Mouse (Mus musculus) cerebellum, adult 2 months (tissue): Measurements from ENCODE around the gene Fpr-rs3. TPM values are rescaled to one million over a fixed set of nuclear protein-coding genes. Genes with fewer than 3 reads are reported as not detected.

Experiments used
- DNase-seq, 2 experiments: peaks; one replicate each; pipeline ENCODE4 v3.0.0; 2021
- H3K27ac ChIP-seq: fragments of 200-500 bp; 2 replicates; pipeline ENCODE4 v1.5.1; 2012; ENCODE audit warnings: low read length, control low read depth, inconsistent platforms; ENCODE audit not compliant: insufficient read depth
- H3K27me3 ChIP-seq: fragments of 200-500 bp; 2 replicates; pipeline ENCODE4 v1.6.1; 2012; ENCODE audit warnings: inconsistent platforms, mild to moderate bottlenecking, low read length, moderate library complexity; ENCODE audit not compliant: control insufficient read depth, insufficient read depth
- H3K4me1 ChIP-seq: fragments of 200-500 bp; 2 replicates; pipeline ENCODE4 v1.6.1; 2011; ENCODE audit warnings: low read length; ENCODE audit not compliant: control insufficient read depth, insufficient read depth
- H3K4me3 ChIP-seq: fragments of 200-500 bp; replicated peaks from 2 replicates; pipeline ENCODE3; 2011; ENCODE audit warnings: mild to moderate bottlenecking, low read depth, low read length, control low read depth; ENCODE audit not compliant: insufficient read depth
- CTCF ChIP-seq: fragments of 200-500 bp; IDR thresholded peaks from 2 replicates; pipeline ENCODE4 v1.5.1; 2011; ENCODE audit warnings: low read depth, mild to moderate bottlenecking, control low read depth, low read length, moderate library complexity, borderline replicate concordance; ENCODE audit not compliant: insufficient read depth
- POLR2A ChIP-seq: fragments of 200-500 bp; IDR thresholded peaks from 2 replicates; pipeline ENCODE4 v1.6.1; 2011; ENCODE audit warnings: low read length, control low read depth, borderline replicate concordance; ENCODE audit not compliant: insufficient read depth
- WGBS: fragments of 180-500 bp; shearing (Covaris S2); methylation state at CpG from one replicate; pipeline ENCODE4 v1.1.7; 2018; 5-methylcytosine and 5-hydroxymethylcytosine counted together
- polyA plus RNA-seq: library from polyadenylated mRNA; depleted of rRNA; stranded (reverse); fragments of >200 nt; gene quantifications from 2 replicates; pipeline ENCODE4 v1.2.3, GENCODE M21; 2012; rRNA removed

The Fpr-rs3 gene
- polyA plus RNA-seq: not detected in 2 replicates

DNA sequence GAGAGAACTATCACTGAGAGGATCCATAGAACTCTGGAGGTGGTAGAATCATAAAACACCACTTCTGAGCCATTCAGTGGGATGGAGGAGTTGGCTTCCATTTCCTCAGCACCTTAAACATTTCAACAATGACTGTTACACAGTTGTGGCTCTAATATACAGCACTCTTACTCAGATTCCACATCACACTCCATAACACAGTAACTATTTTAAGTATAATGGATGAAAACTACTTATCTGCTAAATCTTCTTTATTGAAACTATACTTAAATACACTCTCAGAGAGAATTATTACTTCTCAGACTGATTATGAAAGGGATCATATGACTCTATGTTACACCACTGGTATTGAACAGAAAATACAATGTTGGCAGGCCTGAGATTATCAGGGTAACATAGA lies at the start of gene Fpr-rs3:
TSS of gene Fpr-rs3 (minus strand) at position 101 of the 400 bp plus-strand sequence.
- no peak for TF ChIP-seq CTCF
- no peak for TF ChIP-seq POLR2A
- H3K4me1 ChIP-seq: no peaks in the 10 kb centered on the region
- no peak within 1 kb of the TSS for H3K27ac ChIP-seq
- H3K27me3 ChIP-seq: no peaks in the 10 kb centered on the region
- DNase-seq: no peak
- H3K4me3 ChIP-seq: no peak within 1 kb of the TSS

GRCm38 (mm10) chr17:20596323-20596722 lies 28.4 kb downstream of the Fpr-rs3 start, which contains the start of gene Vmn2r110:
Gene Vmn2r110 (minus strand): TSS chr17:20596423.
- Histone ChIP-seq H3K4me3 (no peak within 1 kb of the TSS), H3K4me1 (no peaks in the 10 kb centered on the region), H3K27me3 (no peaks in the 10 kb centered on the region; the same call in 1 of the 2 replicates), H3K27ac (no peak within 1 kb of the TSS)
- 20% methylated on average over 1 of the region's 1 CpGs for WGBS
- TF ChIP-seq POLR2A (no peak), CTCF (no peak)
- DNase-seq: no peak

Other genes starting within 250 kb of the Fpr-rs3 start
- not detected in 2 replicates for gene Vmn1r224, start 210.7 kb downstream of the Fpr-rs3 start, polyA plus RNA-seq
- gene Vmn2r108, start 143.5 kb downstream of the Fpr-rs3 start, polyA plus RNA-seq: not detected in 2 replicates
- not detected in 2 replicates for gene Vmn1r225, start 126.7 kb downstream of the Fpr-rs3 start, polyA plus RNA-seq
- not detected in 2 replicates for gene Vmn2r109, start 60.1 kb downstream of the Fpr-rs3 start, polyA plus RNA-seq
- not detected in 2 replicates for gene Vmn2r110, start 28.5 kb downstream of the Fpr-rs3 start, polyA plus RNA-seq
- gene Vmn1r226, start 58.0 kb upstream of the Fpr-rs3 start, polyA plus RNA-seq: not detected in 2 replicates
- gene Vmn1r227, start 105.0 kb upstream of the Fpr-rs3 start, polyA plus RNA-seq: not detected in 2 replicates
- not detected in 2 replicates for gene Vmn1r228, start 161.3 kb upstream of the Fpr-rs3 start, polyA plus RNA-seq
- not detected in 2 replicates for gene Vmn1r229, start 186.7 kb upstream of the Fpr-rs3 start, polyA plus RNA-seq
- not detected in 2 replicates for gene Vmn1r230, start 215.6 kb upstream of the Fpr-rs3 start, polyA plus RNA-seq